Mouse (Mus musculus) megakaryocyte, embryonic 14.5 days (primary cell): ENCODE measurements around the gene Csnk1e.

Experiments
- FLI1 ChIP-seq: IDR thresholded peaks from 2 replicates; pipeline ENCODE4 v1.6.1; 2012; ENCODE audit warnings: low read length, inconsistent platforms, mixed read lengths
- GATA1 ChIP-seq: IDR thresholded peaks from 3 replicates; pipeline ENCODE4 v1.6.1; 2012; ENCODE audit warnings: mixed read lengths, low read length, inconsistent platforms, borderline replicate concordance

GRCm38 (mm10) chr15:79422715-79423243 lies 32.6 kb downstream of the Csnk1e start:
- no peak for TF ChIP-seq GATA1
- no peak for TF ChIP-seq FLI1
